Mouse (Mus musculus) erythroblast, embryonic 14.5 days (primary cell): Measurements from ENCODE around the gene Fubp3.

Source experiments
- GATA1 ChIP-seq: IDR thresholded peaks from 2 replicates; pipeline ENCODE4 v1.6.1; 2012; ENCODE audit warnings: low read length, inconsistent platforms, mixed read lengths
- TAL1 ChIP-seq: IDR thresholded peaks from 3 replicates; pipeline ENCODE4 v1.6.1; 2012; ENCODE audit warnings: low read length, inconsistent platforms, mixed read lengths

GRCm38 (mm10) chr2:31640609-31641507 is 68.4 kb downstream of the Fubp3 start:
- TF ChIP-seq TAL1, result no peak
- no peak for TF ChIP-seq GATA1
